Mouse (Mus musculus) 416B (cell line): ENCODE measurements at regions not wholly inside any gene's neighbourhood (a gene's known extent, or its start where the extent isn't known, plus 50 kb on each side); places are given as distances from the start of the nearest gene placed in this dataset.
"Not testable (repeated sequence)": the region's sequence is repeated elsewhere in the genome, so short reads cannot be mapped to it uniquely, and the experiment has no call there.

Source experiments
- DNase-seq: peaks from one replicate; pipeline ENCODE4 v3.0.0; 2011; ENCODE audit warnings: low read depth

GRCm38 (mm10) chr5:60966939-60967338 lies 841.7 kb upstream of the G6pd2 start:
- no peak for DNase-seq

GRCm38 (mm10) chr5:60969470-60969869 lies 839.1 kb upstream of the G6pd2 start:
- no peak for DNase-seq

- peak; percentile 42 for DNase-seq
Observed at GRCm38 (mm10) chr5:60978693-60979092, 829.9 kb upstream of the G6pd2 start.

GRCm38 (mm10) chr5:60988313-60988712 lies 820.3 kb upstream of the G6pd2 start:
- DNase-seq, result no peak

- DNase-seq, result not testable (repeated sequence)
Observed at GRCm38 (mm10) chr5:60989330-60989729, 819.3 kb upstream of the G6pd2 start.

GRCm38 (mm10) chr5:60994761-60995523 lies 813.7 kb upstream of the G6pd2 start:
- DNase-seq, result no peak

- DNase-seq, result no peak
Observed at GRCm38 (mm10) chr5:61035539-61036089, 773.0 kb upstream of the G6pd2 start.
